16 mouse cellular contexts compared by ENCODE assay signal in genomic region chr3:137147405-137147804, GRCm38 (mm10).
"Had no signal": no experiment of that assay in that cellular context is flagged by ENCODE, and none has a peak within 500 bp of the region (broad histone marks: within the 10 kb centered on the region; RNA-seq: fewer than 3 reads in every experiment).

No protein-coding gene starts in this region.

- ATAC-seq: liver, postnatal 0 days had no signal

- H3K9ac ChIP-seq: limb, embryonic 12.5 days; liver, embryonic 13.5 days; liver, postnatal 0 days; lung, embryonic 15.5 days had no signal

- H3K4me2 ChIP-seq: limb, embryonic 12.5 days; liver, embryonic 13.5 days; lung, embryonic 15.5 days had no signal

- H3K27me3 ChIP-seq: limb, embryonic 12.5 days; liver, embryonic 13.5 days; lung, embryonic 15.5 days had no signal

- H3K9me3 ChIP-seq: limb, embryonic 12.5 days; liver, embryonic 13.5 days; lung, embryonic 15.5 days had no signal

- DNase-seq: kidney, adult 11 months; kidney, adult 9 months; kidney, postnatal 36 days; liver; liver, embryonic 13.5 days; liver, postnatal 0 days; lung, postnatal 14 days; right cerebral cortex, postnatal 4 days; spleen, adult 18-20 months; thymus, adult 18-20 months; thymus, postnatal 14 days had no signal

- H3K27ac ChIP-seq: kidney, postnatal 0 days; layer of hippocampus, adult 2 months; limb, embryonic 12.5 days; liver, embryonic 13.5 days; lung, embryonic 15.5 days; macrophage had no signal

- H3K4me3 ChIP-seq: layer of hippocampus, adult 2 months; limb, embryonic 12.5 days; liver, embryonic 13.5 days; lung, embryonic 15.5 days had no signal

- H3K4me1 ChIP-seq: limb, embryonic 12.5 days; liver, embryonic 13.5 days; lung, embryonic 15.5 days had no signal

- H3K36me3 ChIP-seq: limb, embryonic 12.5 days; liver, embryonic 13.5 days; lung, embryonic 15.5 days had no signal
